Mouse (Mus musculus) embryonic fibroblast, embryonic 13.5 days (primary cell): ENCODE data around the gene Orc4. TPM values are rescaled to one million over a fixed set of nuclear protein-coding genes. Genes with fewer than 3 reads are reported as not detected.

Experiments used
- H3K27ac ChIP-seq: 2 replicates; pipeline ENCODE4 v1.5.1; 2012; ENCODE audit warnings: low read length, control low read depth, inconsistent platforms; ENCODE audit not compliant: insufficient read depth
- H3K4me1 ChIP-seq: 2 replicates; pipeline ENCODE4 v1.6.1; 2011; ENCODE audit warnings: low read length; ENCODE audit not compliant: control insufficient read depth, insufficient read depth
- H3K4me3 ChIP-seq: 2 replicates; pipeline ENCODE4 v1.5.1; 2011; ENCODE audit warnings: mild to moderate bottlenecking, control low read depth, low read length; ENCODE audit not compliant: insufficient read depth
- CTCF ChIP-seq: IDR thresholded peaks from 2 replicates; pipeline ENCODE4 v1.5.1; 2011; ENCODE audit warnings: mild to moderate bottlenecking, control low read depth, low read length, moderate library complexity, borderline replicate concordance; ENCODE audit not compliant: insufficient read depth
- POLR2A ChIP-seq: IDR thresholded peaks from 2 replicates; pipeline ENCODE4 v1.6.1; 2011; ENCODE audit warnings: low read depth, mild to moderate bottlenecking, control low read depth, low read length, moderate library complexity
- polyA plus RNA-seq: library from polyadenylated mRNA; stranded (reverse); fragments of >200 nt; gene quantifications from 2 replicates; pipeline ENCODE4 v1.2.4, GENCODE M21; 2011; ENCODE audit warnings: low read depth; ENCODE audit not compliant: missing spikeins, insufficient read length

Orc4 gene
- 127 and 135 TPM in 2 replicates for polyA plus RNA-seq

GRCm38 (mm10) chr2:48950252-48950315 is at the start of gene Orc4:
Gene Orc4, minus strand, starts transcription at chr2:48950277.
- no peaks in the 10 kb centered on the region for H3K4me1 ChIP-seq
- H3K27ac ChIP-seq: peak within 1 kb of the TSS; percentile 85
- peak within 1 kb of the TSS; percentile 87 for H3K4me3 ChIP-seq
- no peak for TF ChIP-seq POLR2A
- no peak for TF ChIP-seq CTCF

GRCm38 (mm10) chr2:48990322-48990721 is 40.2 kb upstream of the Orc4 start:
- Histone ChIP-seq H3K27ac (no peak overlapping the region), H3K4me1 (no peaks in the 10 kb centered on the region), H3K4me3 (no peak overlapping the region)
- TF ChIP-seq CTCF: no peak
- no peak for TF ChIP-seq POLR2A

GRCm38 (mm10) chr2:48978920-48979319 is 28.8 kb upstream of the Orc4 start:
- H3K27ac ChIP-seq: no peak overlapping the region
- H3K4me1 ChIP-seq: no peaks in the 10 kb centered on the region; the same call in 1 of the 2 replicates
- no peak overlapping the region for H3K4me3 ChIP-seq
- no peak for TF ChIP-seq CTCF
- TF ChIP-seq POLR2A: no peak

- TF ChIP-seq CTCF: no peak
- TF ChIP-seq POLR2A: no peak
- Histone ChIP-seq H3K4me1 (no peaks in the 10 kb centered on the region), H3K27ac (no peak overlapping the region), H3K4me3 (no peak overlapping the region)
These were observed 6.5 kb upstream of the Orc4 start for GRCm38 (mm10) chr2:48956591-48956990.

- Histone ChIP-seq H3K4me3 (peak overlapping the region; percentile 87), H3K27ac (peak overlapping the region; percentile 70), H3K4me1 (no peaks in the 10 kb centered on the region)
- TF ChIP-seq POLR2A (no peak), CTCF (no peak)
These were observed 321 bp upstream of the Orc4 start for GRCm38 (mm10) chr2:48950316-48950880.

- Histone ChIP-seq H3K4me1 (no peaks in the 10 kb centered on the region), H3K4me3 (peak overlapping the region; percentile 87), H3K27ac (peak overlapping the region; percentile 85)
- no peak for TF ChIP-seq CTCF
- peak; percentile 66 for TF ChIP-seq POLR2A
These were observed 280 bp downstream of the Orc4 start for GRCm38 (mm10) chr2:48949743-48950251.

- H3K4me3 ChIP-seq: peak within 1 kb of the TSS; percentile 92
- H3K27ac ChIP-seq: peak within 1 kb of the TSS; percentile 85
- TF ChIP-seq POLR2A (peak; percentile 95), CTCF (no peak)
- H3K4me1 ChIP-seq: no peaks in the 10 kb centered on the region
These were observed 1.1 kb downstream of the Orc4 start, which contains the start of gene Mbd5 for GRCm38 (mm10) chr2:48948841-48949584. Gene Mbd5, plus strand, starts transcription at chr2:48949508.

GRCm38 (mm10) chr2:48947761-48948160 is 2.3 kb downstream of the Orc4 start:
- TF ChIP-seq CTCF: no peak
- no peak for TF ChIP-seq POLR2A
- Histone ChIP-seq H3K27ac (no peak overlapping the region), H3K4me1 (no peaks in the 10 kb centered on the region), H3K4me3 (peak overlapping the region; percentile 56)

GRCm38 (mm10) chr2:48935058-48935457 is 15.0 kb downstream of the Orc4 start:
- no peak overlapping the region for H3K4me3 ChIP-seq
- no peak for TF ChIP-seq POLR2A
- TF ChIP-seq CTCF: no peak
- no peak overlapping the region for H3K27ac ChIP-seq

GRCm38 (mm10) chr2:48915832-48916231 is 34.2 kb downstream of the Orc4 start:
- no peak for TF ChIP-seq POLR2A
- no peak for TF ChIP-seq CTCF
- no peak overlapping the region for H3K4me3 ChIP-seq
- H3K27ac ChIP-seq: no peak overlapping the region
- no peaks in the 10 kb centered on the region for H3K4me1 ChIP-seq

More at GRCm38 (mm10) chr2:48935058-48935457, 15.0 kb downstream of the Orc4 start:
- H3K4me1 ChIP-seq: no peaks in the 10 kb centered on the region
